Mouse (Mus musculus): Measurements from ENCODE around the gene Magea10.

Gene Magea10

GRCm38 (mm10) chrX:72386758-72387157 lies at the start of gene Magea10:
TSS of gene Magea10 (minus strand) at chrX:72386858.
- no peak for DNase-seq

- DNase-seq = no peak
Measured at GRCm38 (mm10) chrX:72381972-72382371, 4.7 kb downstream of the Magea10 start.

Measured in embryo, embryonic 11 days (tissue).